Mouse (Mus musculus): Measurements from ENCODE around the gene Slc29a1. TPM values are rescaled to one million over a fixed set of nuclear protein-coding genes. Genes with fewer than 3 reads are reported as not detected.

Slc29a1 gene
- total RNA-seq, 1 experiment, result 321 TPM

- peak overlapping the region; percentile 29 for H3K27ac ChIP-seq (ENCODE audit: insufficient read depth, low read depth, low read length, poor library complexity, severe bottlenecking)
- H3K4me3 ChIP-seq (ENCODE audit: insufficient read depth in 1 of 2, low read depth in 1 of 2, low read length in 2 of 2, poor library complexity in 1 of 2, severe bottlenecking in 1 of 2), result no peak overlapping the region
- H3K36me3 ChIP-seq (ENCODE audit: control insufficient read depth, insufficient read depth, low read length, poor library complexity, severe bottlenecking), result peaks cover 3% of the 10 kb centered on the region; the same call in 1 of the 2 replicates
- peaks cover 3 to 34% of the 10 kb centered on the region in 2 experiments; a peak in 3 of 4 replicates for H3K4me1 ChIP-seq (ENCODE audit: control insufficient read depth in 2 of 2, insufficient read depth in 2 of 2, low read length in 2 of 2, poor library complexity in 1 of 2)
- in situ Hi-C loops (cut with MboI; ENCODE audit: low sequenced_read_pairs in 2 of 2, unreplicated experiment in 2 of 2), result no loop called here
- no peaks in the 10 kb centered on the region for H3K9me3 ChIP-seq (ENCODE audit: control insufficient read depth, insufficient read depth, low read depth, low read length)
- TF ChIP-seq CHD2 (IDR thresholded peaks at IDR 0.05; ENCODE audit: low read depth, low read length) (no peak), ZC3H11A (IDR thresholded peaks at IDR 0.05; ENCODE audit: borderline replicate concordance, low read depth, low read length) (no peak), ZNF384 (IDR thresholded peaks at IDR 0.05; ENCODE audit: low read depth, low read length) (no peak), HCFC1 (IDR thresholded peaks at IDR 0.05; ENCODE audit: borderline replicate concordance, insufficient read depth, low read length) (no peak), MAFK (IDR thresholded peaks at IDR 0.05; ENCODE audit: insufficient read depth, low read depth, low read length) (no peak)
- DNase-seq (ENCODE audit: low read depth, low spot score), result no peak
- peak overlapping the region; percentile 13; the same call in 1 of the 2 replicates for H3K9ac ChIP-seq (ENCODE audit: insufficient read depth, low read depth, low read length, poor library complexity, severe bottlenecking)
Measured at GRCm38 (mm10) chr17:45579554-45579953, 19.9 kb downstream of the Slc29a1 start.

GRCm38 (mm10) chr17:45578843-45579242 is 20.6 kb downstream of the Slc29a1 start:
- H3K4me1 ChIP-seq (ENCODE audit: control insufficient read depth in 2 of 2, insufficient read depth in 2 of 2, low read length in 2 of 2, poor library complexity in 1 of 2), result peaks cover 2 to 31% of the 10 kb centered on the region in 2 experiments; a peak in 3 of 4 replicates
- in situ Hi-C loops (cut with MboI; ENCODE audit: low sequenced_read_pairs in 2 of 2, unreplicated experiment in 2 of 2), result no loop called here
- DNase-seq (ENCODE audit: low read depth, low spot score), result no peak
- H3K9ac ChIP-seq (ENCODE audit: insufficient read depth, low read depth, low read length, poor library complexity, severe bottlenecking), result peak overlapping the region; percentile 16; the same call in 1 of the 2 replicates
- no peaks in the 10 kb centered on the region for H3K9me3 ChIP-seq (ENCODE audit: control insufficient read depth, insufficient read depth, low read depth, low read length)
- TF ChIP-seq ZNF384 (IDR thresholded peaks at IDR 0.05; ENCODE audit: low read depth, low read length) (no peak), ZC3H11A (IDR thresholded peaks at IDR 0.05; ENCODE audit: borderline replicate concordance, low read depth, low read length) (no peak), MAFK (IDR thresholded peaks at IDR 0.05; ENCODE audit: insufficient read depth, low read depth, low read length) (no peak), HCFC1 (IDR thresholded peaks at IDR 0.05; ENCODE audit: borderline replicate concordance, insufficient read depth, low read length) (no peak), CHD2 (IDR thresholded peaks at IDR 0.05; ENCODE audit: low read depth, low read length) (no peak)
- no peaks in the 10 kb centered on the region; the same call in 1 of the 2 replicates for H3K36me3 ChIP-seq (ENCODE audit: control insufficient read depth, insufficient read depth, low read length, poor library complexity, severe bottlenecking)
- no peak overlapping the region for H3K4me3 ChIP-seq (ENCODE audit: insufficient read depth in 1 of 2, low read depth in 1 of 2, low read length in 2 of 2, poor library complexity in 1 of 2, severe bottlenecking in 1 of 2)
- H3K27ac ChIP-seq (ENCODE audit: insufficient read depth, low read depth, low read length, poor library complexity, severe bottlenecking), result peak overlapping the region; percentile 29; the same call in 1 of the 2 replicates

GRCm38 (mm10) chr17:45578242-45578641 is 21.2 kb downstream of the Slc29a1 start:
- in situ Hi-C loops (cut with MboI; ENCODE audit: low sequenced_read_pairs in 2 of 2, unreplicated experiment in 2 of 2), result no loop called here
- no peaks in the 10 kb centered on the region for H3K9me3 ChIP-seq (ENCODE audit: control insufficient read depth, insufficient read depth, low read depth, low read length)
- H3K4me1 ChIP-seq (ENCODE audit: control insufficient read depth in 2 of 2, insufficient read depth in 2 of 2, low read length in 2 of 2, poor library complexity in 1 of 2), result peaks cover 0 to 29% of the 10 kb centered on the region in 2 experiments; a peak in 2 of 4 replicates
- no peak overlapping the region for H3K4me3 ChIP-seq (ENCODE audit: insufficient read depth in 1 of 2, low read depth in 1 of 2, low read length in 2 of 2, poor library complexity in 1 of 2, severe bottlenecking in 1 of 2)
- TF ChIP-seq ZNF384 (IDR thresholded peaks at IDR 0.05; ENCODE audit: low read depth, low read length) (no peak), CHD2 (IDR thresholded peaks at IDR 0.05; ENCODE audit: low read depth, low read length) (no peak), MAFK (IDR thresholded peaks at IDR 0.05; ENCODE audit: insufficient read depth, low read depth, low read length) (no peak), ZC3H11A (IDR thresholded peaks at IDR 0.05; ENCODE audit: borderline replicate concordance, low read depth, low read length) (no peak), HCFC1 (IDR thresholded peaks at IDR 0.05; ENCODE audit: borderline replicate concordance, insufficient read depth, low read length) (no peak)
- peak overlapping the region; percentile 1; the same call in 1 of the 2 replicates for H3K27ac ChIP-seq (ENCODE audit: insufficient read depth, low read depth, low read length, poor library complexity, severe bottlenecking)
- no peaks in the 10 kb centered on the region for H3K36me3 ChIP-seq (ENCODE audit: control insufficient read depth, insufficient read depth, low read length, poor library complexity, severe bottlenecking)
- DNase-seq (ENCODE audit: low read depth, low spot score), result no peak
- peak overlapping the region; percentile 10; the same call in 1 of the 2 replicates for H3K9ac ChIP-seq (ENCODE audit: insufficient read depth, low read depth, low read length, poor library complexity, severe bottlenecking)

- H3K9ac ChIP-seq (ENCODE audit: insufficient read depth, low read depth, low read length, poor library complexity, severe bottlenecking), result peak overlapping the region; percentile 8; the same call in 1 of the 2 replicates
- no peak overlapping the region for H3K27ac ChIP-seq (ENCODE audit: insufficient read depth, low read depth, low read length, poor library complexity, severe bottlenecking)
- H3K4me3 ChIP-seq (ENCODE audit: insufficient read depth in 1 of 2, low read depth in 1 of 2, low read length in 2 of 2, poor library complexity in 1 of 2, severe bottlenecking in 1 of 2), result no peak overlapping the region
- peaks cover 23% of the 10 kb centered on the region for H3K36me3 ChIP-seq (ENCODE audit: control insufficient read depth, insufficient read depth, low read length, poor library complexity, severe bottlenecking)
- in situ Hi-C loops (cut with MboI; ENCODE audit: low sequenced_read_pairs in 2 of 2, unreplicated experiment in 2 of 2), result no loop called here
- H3K9me3 ChIP-seq (ENCODE audit: control insufficient read depth, insufficient read depth, low read depth, low read length), result no peaks in the 10 kb centered on the region
- TF ChIP-seq HCFC1 (IDR thresholded peaks at IDR 0.05; ENCODE audit: borderline replicate concordance, insufficient read depth, low read length) (no peak), CHD2 (IDR thresholded peaks at IDR 0.05; ENCODE audit: low read depth, low read length) (no peak), ZNF384 (IDR thresholded peaks at IDR 0.05; ENCODE audit: low read depth, low read length) (no peak), ZC3H11A (IDR thresholded peaks at IDR 0.05; ENCODE audit: borderline replicate concordance, low read depth, low read length) (no peak), MAFK (IDR thresholded peaks at IDR 0.05; ENCODE audit: insufficient read depth, low read depth, low read length) (no peak)
- DNase-seq (ENCODE audit: low read depth, low spot score), result no peak
- peaks cover 0 to 15% of the 10 kb centered on the region in 2 experiments; a peak in 2 of 4 replicates for H3K4me1 ChIP-seq (ENCODE audit: control insufficient read depth in 2 of 2, insufficient read depth in 2 of 2, low read length in 2 of 2, poor library complexity in 1 of 2)
Measured at GRCm38 (mm10) chr17:45575123-45575897, 24.1 kb downstream of the Slc29a1 start.

Data from ES-E14 (cell line).